Mouse (Mus musculus) heart, embryonic 16.5 days (tissue): Measurements from ENCODE around the gene Btg2. TPM values are rescaled to one million over a fixed set of nuclear protein-coding genes. Genes with fewer than 3 reads are reported as not detected.
A peak's percentile ranks its signal among the peaks of the same experiment; 100 is the strongest.

Source experiments
- ATAC-seq: fragments of 200-750 bp; cut with Nextera tagmentation; replicated peaks from 2 replicates; pipeline ENCODE4 v1.8.0; 2017; ENCODE audit warnings: moderate number of reproducible peaks; ENCODE audit not compliant: insufficient read depth, low FRiP score; ENCODE audit errors: extremely low read depth
- H3K27ac ChIP-seq: fragments of 300-500 bp; sonication (generic); 2 replicates; pipeline ENCODE4 v1.5.1; 2014; ENCODE audit warnings: mild to moderate bottlenecking, low read length, control low read depth, moderate library complexity
- H3K27me3 ChIP-seq: fragments of 300-500 bp; sonication (generic); 2 replicates; pipeline ENCODE4 v1.6.1; 2014; ENCODE audit warnings: low read length, mixed read lengths; ENCODE audit not compliant: control insufficient read depth, insufficient read depth
- H3K36me3 ChIP-seq: fragments of 300-500 bp; sonication (generic); 2 replicates; pipeline ENCODE4 v1.6.1; 2014; ENCODE audit not compliant: control insufficient read depth, insufficient read depth
- H3K4me1 ChIP-seq: fragments of 300-500 bp; sonication (generic); 2 replicates; pipeline ENCODE4 v1.6.1; 2014; ENCODE audit warnings: low read length, mixed read lengths; ENCODE audit not compliant: control insufficient read depth, insufficient read depth
- H3K4me2 ChIP-seq: fragments of 300-500 bp; sonication (generic); 2 replicates; pipeline ENCODE4 v1.6.1; 2014; ENCODE audit warnings: low read depth, mild to moderate bottlenecking, control low read depth, low read length
- H3K4me3 ChIP-seq: fragments of 300-500 bp; sonication (generic); 2 replicates; pipeline ENCODE4 v1.5.1; 2014; ENCODE audit warnings: mild to moderate bottlenecking, control low read depth, low read length
- H3K9ac ChIP-seq: fragments of 300-500 bp; sonication (generic); 2 replicates; pipeline ENCODE4 v1.6.1; 2014; ENCODE audit warnings: low read length, control low read depth
- H3K9me3 ChIP-seq: fragments of 300-500 bp; sonication (generic); replicated peaks from 2 replicates; pipeline ENCODE4 v1.6.1; 2016; ENCODE audit warnings: low read length; ENCODE audit not compliant: control insufficient read depth
- WGBS: fragments of 180-500 bp; shearing (Covaris S2); extraction: QIAGEN DNeasy Blood & Tissue Kit; methylation state at CpG from one replicate; pipeline ENCODE4 v1.1.7; 2014; 5-methylcytosine and 5-hydroxymethylcytosine counted together
- polyA plus RNA-seq: library from polyadenylated mRNA; unstranded; fragments of >200 nt; fragmentation: Nextera tagmentation; extraction: Ambion mirVana; gene quantifications from 2 replicates; pipeline ENCODE4 v1.2.1, GENCODE M21; 2015

The Btg2 gene
- polyA plus RNA-seq, 1 experiment from 2014 or later: 50.9 TPM

DNA sequence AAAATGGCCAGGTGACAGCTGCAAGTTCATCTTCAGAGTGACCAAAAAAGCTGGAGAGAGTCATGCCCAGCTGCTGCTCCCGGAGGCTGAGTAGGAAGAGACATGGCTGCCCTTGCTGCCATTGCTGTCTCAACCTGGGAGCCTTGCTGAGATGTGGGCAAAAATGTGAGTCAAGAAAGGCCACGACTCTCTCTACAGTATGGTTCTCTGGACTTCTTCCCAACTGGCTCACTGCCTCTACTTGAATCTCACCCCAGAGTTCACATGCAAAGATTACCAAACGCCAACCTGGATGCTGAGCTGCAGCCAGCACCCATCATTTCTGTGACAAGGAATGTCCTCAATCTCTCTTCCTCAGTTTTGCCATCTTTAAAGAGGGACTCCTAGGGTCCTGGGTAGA lies 5.2 kb upstream of the Btg2 start:
- peak overlapping the region; percentile 92 for H3K27ac ChIP-seq
- no peak overlapping the region for H3K4me3 ChIP-seq
- no peaks in the 10 kb centered on the region for H3K36me3 ChIP-seq
- no peak for ATAC-seq
- H3K9ac ChIP-seq: no peak overlapping the region
- H3K4me1 ChIP-seq: peaks cover 48% of the 10 kb centered on the region
- no peaks in the 10 kb centered on the region for H3K9me3 ChIP-seq
- no peaks in the 10 kb centered on the region for H3K27me3 ChIP-seq
- no peak overlapping the region for H3K4me2 ChIP-seq
- 65% methylated on average over 3 of the region's 3 CpGs for WGBS

GRCm38 (mm10) chr1:134083676-134084075 lies 4.8 kb upstream of the Btg2 start:
- Histone ChIP-seq H3K27ac (peak overlapping the region; percentile 92), H3K27me3 (no peaks in the 10 kb centered on the region), H3K9ac (peak overlapping the region; percentile 64), H3K4me2 (peak overlapping the region; percentile 7), H3K4me3 (no peak overlapping the region), H3K9me3 (no peaks in the 10 kb centered on the region), H3K36me3 (no peaks in the 10 kb centered on the region), H3K4me1 (peaks cover 48% of the 10 kb centered on the region)
- WGBS: 74% methylated on average over 8 of the region's 8 CpGs
- ATAC-seq: no peak

- H3K36me3 ChIP-seq: no peaks in the 10 kb centered on the region
- H3K9ac ChIP-seq: peak overlapping the region; percentile 64
- H3K4me2 ChIP-seq: peak overlapping the region; percentile 7
- H3K4me3 ChIP-seq: no peak overlapping the region
- peak overlapping the region; percentile 92 for H3K27ac ChIP-seq
- no peaks in the 10 kb centered on the region for H3K9me3 ChIP-seq
- H3K27me3 ChIP-seq: no peaks in the 10 kb centered on the region
- H3K4me1 ChIP-seq: peaks cover 48% of the 10 kb centered on the region
- ATAC-seq: peak; percentile 61
- WGBS: 8% methylated on average over 11 of the region's 11 CpGs
These were observed 4.1 kb upstream of the Btg2 start for GRCm38 (mm10) chr1:134082987-134083516.

DNA sequence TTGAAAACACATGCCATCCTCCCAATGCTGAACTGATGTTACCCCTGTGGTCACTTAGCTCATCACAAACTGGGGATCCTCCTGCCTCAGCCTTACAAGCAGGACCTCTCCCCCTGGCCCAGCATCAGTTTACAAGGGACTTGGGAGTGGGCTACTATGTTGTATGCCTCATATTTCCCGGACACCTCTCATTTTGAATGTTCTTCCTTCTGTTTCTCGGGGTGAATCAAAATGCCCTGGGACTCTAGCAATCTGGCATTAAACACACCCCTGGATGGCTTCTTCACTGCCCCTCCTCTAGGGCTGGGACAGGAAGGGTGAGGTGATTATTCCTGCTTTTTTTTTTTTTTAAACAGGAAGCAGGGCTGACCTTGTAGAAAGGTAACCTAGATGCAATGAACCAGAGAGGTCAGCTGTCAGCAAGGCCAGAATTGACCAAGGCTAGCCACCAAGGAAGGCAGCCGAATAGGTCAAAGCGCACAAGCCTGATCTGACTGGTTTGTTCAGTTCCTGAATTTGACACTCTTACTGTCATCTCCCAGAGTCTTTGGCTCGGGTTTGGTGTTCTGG lies 2.0 kb upstream of the Btg2 start:
- H3K9me3 ChIP-seq: no peaks in the 10 kb centered on the region
- H3K4me1 ChIP-seq: peaks cover 49% of the 10 kb centered on the region
- ATAC-seq: no peak
- H3K9ac ChIP-seq: 0 out of 2 replicates have a peak overlapping the region, but pooled peaks have one; percentile 7
- WGBS: 75% methylated on average over 5 of the region's 5 CpGs
- H3K4me3 ChIP-seq: no peak overlapping the region
- no peaks in the 10 kb centered on the region for H3K27me3 ChIP-seq
- 0 out of 2 replicates have a peak, but pooled peaks cover 9% of the 10 kb centered on the region for H3K36me3 ChIP-seq
- H3K27ac ChIP-seq: no peak overlapping the region
- no peak overlapping the region for H3K4me2 ChIP-seq

DNA sequence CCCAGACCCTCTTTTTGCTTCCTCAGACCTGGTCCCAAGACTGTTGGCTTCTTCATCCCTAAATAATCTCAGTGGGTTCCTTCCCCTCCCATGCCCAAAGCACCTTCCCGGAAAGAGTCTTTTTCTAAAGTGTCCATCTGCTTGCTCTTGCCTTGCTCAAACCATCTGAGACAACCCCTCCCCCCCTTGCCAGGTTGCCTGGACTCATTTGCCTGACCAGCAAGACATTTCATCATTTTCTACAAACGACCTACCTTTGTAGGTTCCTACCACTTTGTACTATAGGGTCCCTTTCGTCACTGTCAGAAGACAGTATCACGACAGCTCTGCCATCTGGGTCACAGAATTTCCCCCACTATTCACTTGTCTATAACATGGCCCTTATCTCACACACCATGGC lies 1.5 kb upstream of the Btg2 start:
- Histone ChIP-seq H3K4me2 (no peak overlapping the region), H3K4me1 (peaks cover 51% of the 10 kb centered on the region), H3K9ac (peak overlapping the region; percentile 5; the same call in 1 of the 2 replicates), H3K27me3 (no peaks in the 10 kb centered on the region), H3K9me3 (no peaks in the 10 kb centered on the region), H3K4me3 (no peak overlapping the region), H3K36me3 (0 out of 2 replicates have a peak, but pooled peaks cover 9% of the 10 kb centered on the region), H3K27ac (peak overlapping the region; percentile 94)
- 82% methylated on average over 4 of the region's 4 CpGs for WGBS
- ATAC-seq: no peak

DNA sequence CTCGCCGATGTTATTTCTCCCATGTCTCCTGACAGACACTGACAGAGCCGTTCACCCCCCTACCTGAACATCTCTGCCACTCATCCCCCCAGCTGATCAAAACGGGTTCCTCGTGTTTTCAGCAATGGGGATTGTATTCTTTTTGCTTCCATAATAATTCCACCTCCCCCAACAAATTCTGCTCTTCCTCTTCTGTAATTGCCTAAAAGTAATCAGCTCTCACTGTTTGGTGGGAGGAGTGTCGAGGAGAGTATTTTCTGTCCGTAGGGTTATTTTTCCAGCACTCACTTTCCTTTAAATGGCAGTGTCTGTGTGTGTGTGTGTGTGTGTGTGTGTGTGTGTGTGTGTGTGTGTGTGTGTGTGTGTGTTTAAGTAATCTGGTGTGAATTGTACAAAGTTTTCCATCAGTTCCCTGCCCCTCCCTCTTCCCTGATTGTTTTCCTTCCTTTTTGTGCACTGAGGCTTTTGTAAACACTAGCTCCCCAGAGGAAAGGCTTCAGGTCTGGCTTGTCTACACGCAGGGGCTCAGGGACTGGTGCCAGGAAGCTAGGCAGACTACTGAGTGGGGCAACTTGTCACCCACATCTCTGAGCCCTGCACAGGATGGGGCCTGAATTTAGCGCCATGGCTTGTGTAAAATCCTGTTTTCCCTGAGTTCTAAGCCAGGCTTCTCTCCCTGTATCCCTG lies 700 bp upstream of the Btg2 start:
- peak; percentile 4; the same call in 1 of the 2 replicates for ATAC-seq
- Histone ChIP-seq H3K4me3 (peak overlapping the region; percentile 90), H3K9ac (peak overlapping the region; percentile 80), H3K9me3 (no peaks in the 10 kb centered on the region), H3K4me1 (peaks cover 51% of the 10 kb centered on the region), H3K27me3 (no peaks in the 10 kb centered on the region), H3K4me2 (peak overlapping the region; percentile 91), H3K36me3 (peaks cover 14% of the 10 kb centered on the region), H3K27ac (peak overlapping the region; percentile 94)
- 12% methylated on average over 9 of the region's 9 CpGs for WGBS

DNA sequence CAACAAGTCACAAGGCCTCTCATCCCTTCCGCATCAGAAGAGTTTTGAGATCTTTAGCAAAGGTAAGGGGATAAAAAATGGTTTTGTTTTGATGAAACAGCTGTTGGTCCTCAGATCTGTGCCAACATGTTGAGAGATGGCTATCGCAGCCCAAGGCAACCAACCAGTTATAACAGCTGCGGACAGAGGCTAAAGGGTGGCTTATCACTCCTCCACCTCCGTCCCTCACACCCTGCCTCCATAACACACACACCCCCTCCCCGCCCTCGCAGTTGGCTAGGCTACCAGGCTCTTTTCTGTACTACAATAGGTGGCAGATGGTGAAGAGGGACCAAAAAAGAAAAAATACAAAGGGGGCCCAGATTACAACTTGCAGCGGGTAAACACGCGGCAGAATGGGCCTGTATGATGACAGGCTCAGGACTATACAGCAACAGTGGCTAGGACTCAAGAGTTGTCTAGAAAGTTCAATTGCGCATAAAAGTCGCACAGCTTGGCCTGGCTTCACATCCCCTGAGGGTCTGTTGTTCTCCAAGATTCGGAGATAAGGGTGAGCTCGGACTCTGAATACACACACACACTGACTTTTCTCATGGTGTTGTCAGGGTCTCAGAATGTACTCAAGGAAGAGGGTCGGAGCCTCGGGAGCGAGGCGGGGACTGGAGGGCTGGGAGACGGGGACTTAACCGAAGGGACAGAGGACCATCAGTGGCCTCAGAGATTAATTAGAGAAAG lies 692 bp downstream of the Btg2 start:
- H3K27me3 ChIP-seq: no peaks in the 10 kb centered on the region
- 0 out of 2 replicates have a peak, but pooled peaks have one; percentile 1 for ATAC-seq
- H3K4me1 ChIP-seq: peaks cover 51% of the 10 kb centered on the region
- H3K9ac ChIP-seq: peak overlapping the region; percentile 97
- H3K4me3 ChIP-seq: peak overlapping the region; percentile 90
- peak overlapping the region; percentile 90 for H3K27ac ChIP-seq
- 4% methylated on average over 19 of the region's 19 CpGs for WGBS
- peak overlapping the region; percentile 91 for H3K4me2 ChIP-seq
- H3K36me3 ChIP-seq: peaks cover 16% of the 10 kb centered on the region
- no peaks in the 10 kb centered on the region for H3K9me3 ChIP-seq

- WGBS: 20% methylated on average over 14 of the region's 14 CpGs
These were observed 1.4 kb downstream of the Btg2 start for GRCm38 (mm10) chr1:134077389-134078060.

More at GRCm38 (mm10) chr1:134077389-134078060, 1.4 kb downstream of the Btg2 start:
- peak overlapping the region; percentile 90 for H3K4me3 ChIP-seq
- ATAC-seq: no peak
- H3K9ac ChIP-seq: peak overlapping the region; percentile 97
- H3K4me1 ChIP-seq: peaks cover 50% of the 10 kb centered on the region
- H3K27ac ChIP-seq: peak overlapping the region; percentile 90
- H3K4me2 ChIP-seq: peak overlapping the region; percentile 91
- no peaks in the 10 kb centered on the region for H3K27me3 ChIP-seq
- H3K9me3 ChIP-seq: no peaks in the 10 kb centered on the region
- peaks cover 16% of the 10 kb centered on the region for H3K36me3 ChIP-seq
